Mouse (Mus musculus) neural tube, embryonic 11.5 days (tissue): Measurements from ENCODE around the gene Clip2. TPM values are rescaled to one million over a fixed set of nuclear protein-coding genes. Genes with fewer than 3 reads are reported as not detected.
A peak's percentile ranks its signal among the peaks of the same experiment; 100 is the strongest.

Source experiments
- ATAC-seq: fragments of 200-750 bp; cut with Nextera tagmentation; 2 replicates; pipeline ENCODE4 v1.8.0; 2017; ENCODE audit warnings: moderate number of reproducible peaks, mild to moderate bottlenecking, moderate TSS enrichment, moderate library complexity; ENCODE audit not compliant: insufficient read depth, low FRiP score, low TSS enrichment
- DNase-seq: peaks from one replicate; pipeline ENCODE4 v3.0.0-alpha.2; 2015; ENCODE audit warnings: low spot score
- H3K27ac ChIP-seq: fragments of 300-500 bp; sonication (generic); 2 replicates; pipeline ENCODE4 v1.5.1; 2014; ENCODE audit warnings: low read depth, mild to moderate bottlenecking, low read length
- H3K27me3 ChIP-seq: fragments of 300-500 bp; sonication (generic); 2 replicates; pipeline ENCODE4 v1.6.1; 2014; ENCODE audit warnings: mild to moderate bottlenecking, low read length, mixed read lengths; ENCODE audit not compliant: control insufficient read depth, insufficient read depth
- H3K36me3 ChIP-seq: fragments of 300-500 bp; sonication (generic); 2 replicates; pipeline ENCODE4 v1.6.1; 2014; ENCODE audit warnings: mild to moderate bottlenecking, low read length, moderate library complexity, mixed read lengths; ENCODE audit not compliant: control insufficient read depth, insufficient read depth
- H3K4me1 ChIP-seq: fragments of 300-500 bp; sonication (generic); 2 replicates; pipeline ENCODE4 v1.6.1; 2014; ENCODE audit warnings: low read length, mixed read lengths; ENCODE audit not compliant: control insufficient read depth, insufficient read depth
- H3K4me2 ChIP-seq: fragments of 300-500 bp; sonication (generic); 2 replicates; pipeline ENCODE4 v1.6.1; 2014; ENCODE audit warnings: low read depth, mild to moderate bottlenecking, moderate library complexity
- H3K4me3 ChIP-seq: fragments of 300-500 bp; sonication (generic); 2 replicates; pipeline ENCODE4 v1.5.1; 2014; ENCODE audit warnings: low read depth, low read length
- H3K9ac ChIP-seq: fragments of 300-500 bp; sonication (generic); 2 replicates; pipeline ENCODE4 v1.6.1; 2014; ENCODE audit warnings: mild to moderate bottlenecking, low read length
- H3K9me3 ChIP-seq: fragments of 300-500 bp; sonication (generic); 2 replicates; pipeline ENCODE4 v1.6.1; 2016; ENCODE audit warnings: low read length; ENCODE audit not compliant: control insufficient read depth
- WGBS: fragments of 180-500 bp; shearing (Covaris S2); extraction: QIAGEN DNeasy Blood & Tissue Kit; methylation state at CpG from one replicate; pipeline ENCODE4 v1.1.7; 2014; 5-methylcytosine and 5-hydroxymethylcytosine counted together
- polyA plus RNA-seq: library from polyadenylated mRNA; unstranded; fragments of >200 nt; fragmentation: Nextera tagmentation; extraction: Ambion mirVana; gene quantifications from 2 replicates; pipeline ENCODE4 v1.2.1, GENCODE M21; 2014

Clip2 gene
- polyA plus RNA-seq, 1 experiment from 2014 or later, result 7.6 TPM

GRCm38 (mm10) chr5:134568964-134569491 is 16.8 kb upstream of the Clip2 start:
- no peaks in the 10 kb centered on the region for H3K36me3 ChIP-seq
- no peak overlapping the region for H3K4me3 ChIP-seq
- no peak overlapping the region for H3K27ac ChIP-seq
- H3K9ac ChIP-seq, result no peak overlapping the region
- no peak overlapping the region for H3K4me2 ChIP-seq
- no peaks in the 10 kb centered on the region for H3K9me3 ChIP-seq
- 63% methylated on average over 8 of the region's 8 CpGs for WGBS
- ATAC-seq, result no peak
- no peaks in the 10 kb centered on the region for H3K27me3 ChIP-seq
- no peak for DNase-seq
- H3K4me1 ChIP-seq, result peaks cover 4% of the 10 kb centered on the region; the same call in 1 of the 2 replicates

- Histone ChIP-seq H3K9ac (no peak overlapping the region), H3K27me3 (no peaks in the 10 kb centered on the region), H3K36me3 (no peaks in the 10 kb centered on the region), H3K4me3 (no peak overlapping the region), H3K4me2 (no peak overlapping the region), H3K9me3 (no peaks in the 10 kb centered on the region), H3K27ac (no peak overlapping the region), H3K4me1 (peaks cover 4% of the 10 kb centered on the region; the same call in 1 of the 2 replicates)
- ATAC-seq (no peak), DNase-seq (no peak)
- 66% methylated on average over 3 of the region's 3 CpGs for WGBS
Measured at GRCm38 (mm10) chr5:134568030-134568429, 15.8 kb upstream of the Clip2 start.

DNA sequence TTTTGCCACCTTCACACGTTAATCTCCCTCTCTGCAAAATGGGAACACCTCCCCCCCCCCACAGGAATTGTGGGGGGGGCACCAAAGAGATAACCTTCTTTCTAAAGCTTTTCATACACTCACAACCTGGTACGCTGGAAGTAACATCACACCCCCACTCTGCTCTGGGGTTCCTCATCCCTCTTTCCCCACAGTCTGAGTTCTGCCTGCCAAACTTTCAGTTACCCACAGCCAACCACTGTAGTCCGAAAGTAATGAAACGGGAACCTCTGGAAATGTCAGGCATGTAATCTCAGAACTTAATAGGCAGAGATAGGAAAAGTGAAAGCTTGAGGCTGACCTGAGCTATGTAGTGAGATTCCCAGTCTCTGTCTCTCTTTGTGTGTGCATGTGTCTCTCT is 15.2 kb upstream of the Clip2 start:
- ATAC-seq (no peak), DNase-seq (no peak)
- WGBS, result 86% methylated on average over 4 of the region's 4 CpGs
- no peak overlapping the region for H3K27ac ChIP-seq
- H3K9me3 ChIP-seq, result no peaks in the 10 kb centered on the region
- no peaks in the 10 kb centered on the region for H3K36me3 ChIP-seq
- H3K9ac ChIP-seq, result no peak overlapping the region
- H3K4me1 ChIP-seq, result peaks cover 2% of the 10 kb centered on the region; the same call in 1 of the 2 replicates
- no peaks in the 10 kb centered on the region for H3K27me3 ChIP-seq
- H3K4me3 ChIP-seq, result no peak overlapping the region
- no peak overlapping the region for H3K4me2 ChIP-seq

GRCm38 (mm10) chr5:134565696-134566095 is 13.5 kb upstream of the Clip2 start:
- no peaks in the 10 kb centered on the region for H3K9me3 ChIP-seq
- H3K4me3 ChIP-seq, result no peak overlapping the region
- H3K4me1 ChIP-seq, result no peaks in the 10 kb centered on the region
- ATAC-seq (no peak), DNase-seq (no peak)
- no peak overlapping the region for H3K27ac ChIP-seq
- no peaks in the 10 kb centered on the region for H3K27me3 ChIP-seq
- 92% methylated on average over 6 of the region's 6 CpGs for WGBS
- H3K9ac ChIP-seq, result no peak overlapping the region
- no peak overlapping the region for H3K4me2 ChIP-seq
- no peaks in the 10 kb centered on the region for H3K36me3 ChIP-seq

DNA sequence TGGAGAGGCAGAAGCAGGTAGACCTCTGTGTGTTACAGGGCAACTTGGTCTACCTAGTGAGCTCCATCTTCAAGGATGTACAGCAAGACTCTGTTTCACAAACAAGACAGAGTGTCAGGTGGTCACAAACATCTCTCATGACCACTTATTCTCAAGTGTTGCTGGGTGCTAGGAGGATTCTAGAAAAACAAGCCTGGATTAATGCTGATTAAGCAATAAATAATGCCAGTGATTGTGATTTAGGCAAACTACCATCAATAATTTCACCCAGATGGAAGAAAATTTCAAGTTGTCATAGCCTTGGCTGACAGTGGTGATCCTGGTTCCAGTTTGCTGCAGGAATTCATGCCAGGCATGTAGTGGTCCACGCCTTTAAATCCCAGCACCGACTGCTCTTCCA is 12.0 kb upstream of the Clip2 start:
- no peak overlapping the region for H3K4me2 ChIP-seq
- no peaks in the 10 kb centered on the region for H3K36me3 ChIP-seq
- H3K27ac ChIP-seq, result no peak overlapping the region
- H3K9ac ChIP-seq, result no peak overlapping the region
- no peak for ATAC-seq
- no peaks in the 10 kb centered on the region for H3K27me3 ChIP-seq
- H3K9me3 ChIP-seq, result no peaks in the 10 kb centered on the region
- H3K4me3 ChIP-seq, result no peak overlapping the region
- WGBS, result 99% methylated on average over 2 of the region's 2 CpGs
- no peak for DNase-seq
- no peaks in the 10 kb centered on the region for H3K4me1 ChIP-seq

DNA sequence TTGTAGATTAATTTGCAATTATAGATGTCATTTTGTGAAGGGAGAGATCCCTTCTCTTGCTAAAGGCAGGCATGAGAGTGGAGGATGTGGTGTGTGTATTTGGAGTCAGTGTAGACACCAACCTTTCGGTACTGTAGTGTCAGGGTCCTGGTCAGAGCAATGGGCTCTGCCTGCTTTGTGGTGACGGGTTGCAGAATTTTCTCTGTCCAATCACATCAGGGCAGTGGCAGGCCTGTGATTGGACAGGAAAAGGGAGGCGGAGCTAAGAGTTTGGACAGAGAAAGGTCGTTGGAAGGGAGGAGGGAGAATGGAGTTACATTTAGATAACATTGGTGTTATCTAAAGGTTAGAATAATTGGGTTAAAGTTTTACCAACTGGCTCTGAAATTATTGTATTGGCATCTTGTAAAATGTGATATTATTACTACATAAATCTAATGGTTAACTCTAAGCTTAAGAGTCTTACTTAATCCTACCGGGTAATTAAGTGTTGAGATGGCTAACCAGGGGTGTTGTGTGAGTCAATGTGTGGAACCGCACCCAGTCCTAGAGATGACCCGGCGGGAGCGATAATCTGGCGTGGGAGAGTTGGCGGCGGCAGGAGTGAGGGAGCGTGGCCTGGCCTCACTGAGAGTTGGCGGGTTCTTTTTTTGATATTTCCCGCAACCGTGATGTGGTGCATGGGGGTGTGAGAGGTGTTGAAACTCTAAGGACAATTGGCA is 8.4 kb upstream of the Clip2 start:
- WGBS, result 78% methylated on average over 16 of the region's 16 CpGs

GRCm38 (mm10) chr5:134560071-134560449 is 7.8 kb upstream of the Clip2 start, which contains the start of gene Syna:
Gene Syna (minus strand): TSS chr5:134560171.
- DNase-seq (no peak), ATAC-seq (no peak)
- Histone ChIP-seq H3K27me3 (no peaks in the 10 kb centered on the region), H3K36me3 (no peaks in the 10 kb centered on the region), H3K4me2 (no peak within 1 kb of the TSS), H3K4me3 (no peak within 1 kb of the TSS), H3K27ac (no peak within 1 kb of the TSS), H3K4me1 (peaks cover 9% of the 10 kb centered on the region), H3K9me3 (no peaks in the 10 kb centered on the region), H3K9ac (no peak within 1 kb of the TSS)
- WGBS, result 90% methylated on average over 7 of the region's 7 CpGs

More for the DNA sequence above, 8.4 kb upstream of the Clip2 start:
- H3K36me3 ChIP-seq, result no peaks in the 10 kb centered on the region
- no peaks in the 10 kb centered on the region for H3K27me3 ChIP-seq
- no peak overlapping the region for H3K4me3 ChIP-seq
- no peaks in the 10 kb centered on the region for H3K9me3 ChIP-seq
- peaks cover 5% of the 10 kb centered on the region for H3K4me1 ChIP-seq
- no peak overlapping the region for H3K9ac ChIP-seq
- H3K27ac ChIP-seq, result no peak overlapping the region
- no peak for ATAC-seq
- DNase-seq, result no peak
- no peak overlapping the region for H3K4me2 ChIP-seq

GRCm38 (mm10) chr5:134555463-134556164 is 3.4 kb upstream of the Clip2 start:
- no peak overlapping the region for H3K4me3 ChIP-seq
- no peak overlapping the region; the same call in 1 of the 2 replicates for H3K9ac ChIP-seq
- DNase-seq (peak; percentile 86), ATAC-seq (peak; percentile 18; the same call in 1 of the 2 replicates)
- H3K4me2 ChIP-seq, result peak overlapping the region; percentile 33
- H3K4me1 ChIP-seq, result peaks cover 19% of the 10 kb centered on the region
- 0 out of 2 replicates have a peak overlapping the region, but pooled peaks have one; percentile 8 for H3K27ac ChIP-seq
- H3K9me3 ChIP-seq, result no peaks in the 10 kb centered on the region
- 16% methylated on average over 20 of the region's 20 CpGs for WGBS
- H3K27me3 ChIP-seq, result no peaks in the 10 kb centered on the region
- no peaks in the 10 kb centered on the region for H3K36me3 ChIP-seq
